Mouse (Mus musculus) neural tube, embryonic 10.5 days (tissue): ENCODE measurements around the gene Pik3r6.

Experiments used
- DNase-seq: peaks from one replicate; pipeline ENCODE4 v3.0.0-alpha.2; 2017; ENCODE audit warnings: low spot score; ENCODE audit errors: extremely low spot score

Pik3r6 gene

GRCm38 (mm10) chr11:68502902-68503629 is at the start of gene Pik3r6:
Gene Pik3r6, plus strand, starts transcription at chr11:68503019.
- DNase-seq, result no peak

DNA sequence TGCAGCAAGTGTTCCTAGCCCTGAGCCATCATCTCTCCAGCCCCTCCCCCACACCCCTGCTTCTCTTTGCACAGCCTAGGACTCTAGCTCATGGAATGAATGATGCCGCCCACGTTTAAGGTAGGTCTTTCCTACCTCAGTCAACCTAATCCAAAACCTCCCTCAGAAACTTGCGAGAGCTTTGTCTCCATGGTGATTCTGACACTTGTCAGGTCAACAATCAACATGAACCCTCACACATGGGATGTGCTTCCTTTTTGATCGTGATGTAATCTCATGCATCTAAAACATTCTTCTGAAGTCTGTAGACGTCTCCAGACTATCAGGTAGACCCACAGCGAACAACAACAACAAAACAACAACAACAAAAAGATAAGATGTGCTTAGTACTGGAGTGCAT is 49.5 kb upstream of the Pik3r6 start:
- no peak for DNase-seq

DNA sequence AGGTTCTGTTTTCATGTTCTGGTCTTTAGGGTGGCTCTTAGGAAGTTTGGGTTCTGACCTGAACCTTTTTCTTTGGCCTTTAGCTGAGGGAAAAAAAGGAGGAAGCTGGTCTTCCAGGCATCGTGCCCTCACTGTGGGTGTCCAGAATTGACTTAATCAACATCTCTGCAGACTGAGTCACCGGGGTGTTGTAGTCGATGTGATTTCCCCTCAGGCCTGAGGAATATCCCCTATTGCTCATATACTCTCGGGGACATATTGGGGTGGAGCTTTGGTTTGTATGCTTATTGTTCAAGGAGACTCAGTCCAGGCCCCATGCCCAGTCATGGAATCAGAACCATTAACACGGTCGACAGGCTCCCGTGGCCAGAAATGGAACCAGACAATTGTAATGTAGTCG is 44.7 kb upstream of the Pik3r6 start:
- DNase-seq, result no peak

DNA sequence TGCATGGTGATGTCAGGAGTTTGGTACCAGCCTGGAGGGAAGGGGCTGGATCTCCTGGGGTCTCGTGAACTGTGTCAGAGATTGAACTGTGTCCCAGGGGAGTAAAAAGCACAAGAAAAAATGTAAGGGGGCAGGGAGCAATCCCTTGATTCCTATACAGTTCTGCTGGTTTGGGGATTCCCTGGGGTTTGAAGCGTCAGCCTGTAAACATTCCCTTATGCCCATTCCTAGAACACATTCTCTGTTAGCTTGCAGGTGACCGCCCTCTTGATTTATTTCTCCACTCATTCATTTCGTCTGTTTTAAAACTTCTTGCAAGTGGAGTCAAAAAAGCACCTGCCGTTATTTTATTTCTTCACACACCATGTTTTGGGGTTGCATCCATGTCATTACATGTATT is 43.8 kb upstream of the Pik3r6 start:
- no peak for DNase-seq

DNA sequence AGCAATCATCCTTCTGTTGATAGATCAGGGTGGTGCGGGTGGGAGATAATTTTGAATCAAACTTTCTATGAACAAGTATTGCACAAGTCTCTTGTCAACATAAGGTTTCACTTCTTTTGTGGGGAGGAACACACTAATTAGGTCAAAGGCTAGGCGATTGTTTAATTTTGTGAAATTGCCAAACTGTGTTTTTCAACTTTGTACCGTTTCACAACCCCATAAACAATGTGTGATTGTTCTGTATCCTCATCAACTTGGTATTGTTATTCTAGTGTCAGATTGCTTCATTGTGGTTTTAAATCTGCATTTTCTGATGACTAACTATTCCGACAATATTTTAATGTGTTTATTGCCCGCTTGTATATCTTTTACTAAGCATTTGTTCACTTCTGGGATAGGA is 43.3 kb upstream of the Pik3r6 start:
- DNase-seq, result no peak

DNA sequence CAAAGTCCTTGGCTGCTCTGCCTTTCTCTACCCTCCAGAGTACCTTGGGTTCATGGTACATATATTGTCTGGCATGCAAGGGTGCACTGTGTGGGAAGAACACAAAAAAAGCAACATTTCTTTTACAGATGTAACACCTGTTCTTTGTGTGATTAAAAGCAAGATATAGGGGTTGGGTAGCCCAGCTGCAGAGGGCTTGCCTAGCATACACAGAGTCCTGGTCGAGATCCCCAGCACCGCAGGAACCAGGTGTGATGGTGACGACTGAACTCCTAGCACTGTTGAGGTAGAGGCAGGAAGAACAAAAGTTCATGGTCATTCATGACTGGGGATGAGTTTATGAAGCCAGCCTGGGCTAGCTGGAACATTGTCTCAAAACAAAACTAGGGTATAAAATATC is 40.1 kb upstream of the Pik3r6 start:
- no peak for DNase-seq

DNA sequence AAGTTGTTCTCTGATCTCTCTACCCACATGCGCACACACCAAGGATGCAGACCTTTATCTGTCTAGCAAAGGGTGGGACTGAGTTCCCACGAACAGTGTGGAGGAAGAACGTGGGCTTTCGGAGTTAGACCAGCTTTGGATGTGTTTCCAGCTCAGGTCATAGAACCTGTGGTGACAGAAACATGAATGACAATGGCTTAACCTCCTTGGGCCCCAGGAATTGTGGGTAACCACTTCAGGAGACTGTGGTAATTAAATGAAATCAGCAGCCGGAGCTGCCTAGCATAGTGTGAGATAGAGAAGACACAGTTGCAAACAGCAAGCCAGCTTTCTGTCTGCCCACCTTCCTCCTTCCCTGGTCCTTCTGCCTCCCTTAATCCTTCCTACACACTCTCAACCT is 38.6 kb upstream of the Pik3r6 start:
- no peak for DNase-seq

DNA sequence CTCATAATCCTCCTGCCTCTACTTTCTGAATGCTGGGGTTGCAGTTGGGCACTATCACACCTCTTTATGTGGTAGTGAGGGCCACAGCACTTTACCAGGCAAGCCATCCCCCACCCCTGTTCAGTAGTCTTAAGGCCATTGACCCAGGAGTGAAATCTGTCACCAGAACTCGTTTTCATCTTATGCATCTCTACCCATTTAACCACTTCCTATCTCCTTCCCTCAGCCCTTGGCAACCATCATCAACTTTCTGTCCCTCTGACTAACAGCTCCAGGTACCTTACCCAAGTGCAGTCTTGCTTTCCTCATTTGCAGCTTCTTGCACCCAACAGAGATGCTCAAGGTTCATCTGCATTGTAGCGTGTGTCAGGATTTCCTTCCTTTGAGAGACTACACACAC is 37.7 kb upstream of the Pik3r6 start:
- no peak for DNase-seq

GRCm38 (mm10) chr11:68467441-68467840 is 35.4 kb upstream of the Pik3r6 start:
- no peak for DNase-seq

GRCm38 (mm10) chr11:68467962-68468612 is 34.7 kb upstream of the Pik3r6 start:
- no peak for DNase-seq

- DNase-seq, result no peak
Observed at GRCm38 (mm10) chr11:68468886-68469285, 33.9 kb upstream of the Pik3r6 start.

GRCm38 (mm10) chr11:68472162-68472849 is 30.5 kb upstream of the Pik3r6 start:
- no peak for DNase-seq

- no peak for DNase-seq
Observed at GRCm38 (mm10) chr11:68474600-68474999, 28.2 kb upstream of the Pik3r6 start.

- DNase-seq, result no peak
Observed at GRCm38 (mm10) chr11:68475676-68476075, 27.1 kb upstream of the Pik3r6 start.

GRCm38 (mm10) chr11:68477661-68478060 is 25.2 kb upstream of the Pik3r6 start:
- DNase-seq, result no peak

- DNase-seq, result no peak
Observed at GRCm38 (mm10) chr11:68478574-68478981, 24.2 kb upstream of the Pik3r6 start.

GRCm38 (mm10) chr11:68480660-68481059 is 22.2 kb upstream of the Pik3r6 start:
- no peak for DNase-seq

DNA sequence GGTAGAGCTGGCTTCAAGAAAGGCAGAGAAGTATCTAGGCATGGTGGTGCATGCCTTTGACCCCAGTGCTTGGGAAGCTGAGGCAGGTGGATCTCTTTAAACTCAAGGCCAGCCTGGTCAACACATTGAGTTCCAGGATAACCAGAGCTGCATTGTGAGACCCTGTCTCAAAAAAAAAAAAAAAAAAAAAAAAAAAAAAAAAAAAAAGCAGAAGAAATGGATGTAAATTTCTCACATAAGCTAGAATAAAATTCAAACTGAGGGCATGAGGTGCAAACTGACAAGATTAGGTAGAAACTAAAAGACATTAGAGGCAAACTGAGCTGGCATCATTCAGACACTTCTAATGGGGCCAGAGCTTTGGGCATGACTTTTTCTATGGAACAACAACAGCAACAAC is 20.8 kb upstream of the Pik3r6 start:
- DNase-seq, result no peak

GRCm38 (mm10) chr11:68483213-68483612 is 19.6 kb upstream of the Pik3r6 start:
- no peak for DNase-seq

GRCm38 (mm10) chr11:68484431-68484830 is 18.4 kb upstream of the Pik3r6 start:
- no peak for DNase-seq

DNA sequence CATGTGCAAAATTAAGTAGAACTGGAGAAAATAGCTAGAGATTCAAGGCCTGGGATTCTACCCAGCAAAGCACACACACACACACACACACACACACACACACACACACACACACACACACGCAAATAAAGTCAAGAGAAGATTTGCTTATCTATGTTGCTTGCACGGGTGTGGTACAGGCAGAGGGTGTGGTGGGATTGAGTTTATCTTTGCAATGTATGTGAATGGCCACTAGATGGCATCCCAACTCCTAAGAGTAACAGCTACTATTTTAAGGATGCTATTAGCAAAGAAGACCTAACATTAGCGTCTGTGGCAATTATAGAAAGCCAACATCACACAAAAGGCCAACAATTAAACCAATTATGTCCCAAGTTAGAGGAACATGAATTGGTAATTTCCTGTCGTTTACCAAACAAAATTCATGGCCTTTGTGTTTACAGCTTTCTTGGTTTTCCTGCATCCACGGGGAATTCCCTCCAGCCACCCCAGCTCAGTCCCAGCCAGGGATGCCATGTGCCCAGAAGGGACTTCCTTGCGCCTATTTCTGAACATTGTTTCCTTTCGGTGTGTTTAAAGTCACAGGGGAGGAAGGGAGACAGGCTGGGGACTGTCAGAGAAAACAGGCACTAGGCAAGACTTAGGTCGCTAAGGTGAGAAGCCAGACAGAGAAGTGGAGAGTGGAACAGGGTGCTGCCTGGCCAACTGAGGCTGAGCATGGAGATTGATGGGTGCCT is 17.4 kb upstream of the Pik3r6 start:
- DNase-seq, result peak; percentile 30

DNA sequence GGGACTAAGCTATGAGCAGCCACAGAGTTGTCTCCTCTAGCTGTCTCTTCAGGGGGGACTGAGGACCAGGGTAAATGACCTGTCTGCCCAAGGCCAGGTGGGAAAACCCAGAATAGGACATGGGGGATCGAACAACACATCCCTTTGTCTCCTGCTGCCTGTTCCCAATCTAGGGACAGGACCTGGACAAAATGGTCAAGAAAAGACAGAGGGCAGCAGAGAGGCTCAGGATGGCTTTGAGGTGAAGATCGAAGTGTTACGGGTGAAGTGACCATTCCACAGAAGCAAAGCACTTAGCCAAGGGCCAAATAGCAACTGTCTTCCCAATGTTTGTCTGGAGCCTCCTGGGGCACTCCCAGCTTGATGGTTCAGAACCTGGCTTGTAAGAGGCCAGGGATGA is 16.7 kb upstream of the Pik3r6 start:
- no peak for DNase-seq
